Mouse (Mus musculus) ES-Bruce4 (cell line): ENCODE results near the gene Ccdc63. TPM values are rescaled to one million over a fixed set of nuclear protein-coding genes. Genes with fewer than 3 reads are reported as not detected.
A peak's percentile ranks its signal among the peaks of the same experiment; 100 is the strongest.

Experiments used
- H3K27ac ChIP-seq: 2 replicates; pipeline ENCODE4 v1.5.1; 2012; ENCODE audit warnings: low read length, inconsistent platforms; ENCODE audit not compliant: insufficient read depth
- H3K27me3 ChIP-seq: 2 replicates; pipeline ENCODE4 v1.6.1; 2012; ENCODE audit warnings: mild to moderate bottlenecking, low read length, inconsistent platforms; ENCODE audit not compliant: control insufficient read depth, poor library complexity, insufficient read depth, severe bottlenecking
- H3K36me3 ChIP-seq: 2 replicates; pipeline ENCODE4 v1.6.1; 2012; ENCODE audit warnings: inconsistent platforms, mild to moderate bottlenecking, low read length, moderate library complexity; ENCODE audit not compliant: control insufficient read depth, poor library complexity, insufficient read depth, severe bottlenecking
- H3K4me1 ChIP-seq: one replicate; pipeline ENCODE4 v1.8.1; 2011; ENCODE audit warnings: low read length; ENCODE audit not compliant: control insufficient read depth, insufficient read depth
- H3K4me3 ChIP-seq: 2 replicates; pipeline ENCODE4 v1.5.1; 2011; ENCODE audit warnings: low read depth, mild to moderate bottlenecking, low read length
- H3K9ac ChIP-seq: 2 replicates; pipeline ENCODE4 v1.6.1; 2012; ENCODE audit warnings: low read depth, mild to moderate bottlenecking, inconsistent platforms; ENCODE audit not compliant: poor library complexity, severe bottlenecking
- H3K9me3 ChIP-seq: replicated peaks from 2 replicates; pipeline ENCODE4 v1.6.1; 2012; ENCODE audit warnings: mild to moderate bottlenecking, low read length, inconsistent platforms; ENCODE audit not compliant: control insufficient read depth, poor library complexity, insufficient read depth, severe bottlenecking
- CTCF ChIP-seq: IDR thresholded peaks from one replicate; pipeline ENCODE4 v1.8.1; 2011; ENCODE audit warnings: low read depth, low read length
- EP300 ChIP-seq: IDR thresholded peaks from 2 replicates; pipeline ENCODE4 v1.6.1; 2011; ENCODE audit warnings: low read depth, low read length; ENCODE audit not compliant: insufficient read depth
- POLR2A ChIP-seq: IDR thresholded peaks from one replicate; pipeline ENCODE4 v1.8.1; 2011; ENCODE audit warnings: low read length; ENCODE audit not compliant: insufficient read depth
- polyA plus RNA-seq: library from polyadenylated mRNA; stranded (reverse); fragments of >200 nt; gene quantifications from 2 replicates; pipeline ENCODE4 v1.2.4, GENCODE M21; 2011; ENCODE audit warnings: low read depth; ENCODE audit not compliant: missing spikeins, insufficient read depth, insufficient read length

Gene Ccdc63
- polyA plus RNA-seq, 1 experiment, result 3.0 TPM

GRCm38 (mm10) chr5:122089664-122090063 is 51.0 kb downstream of the Ccdc63 start:
- Histone ChIP-seq H3K4me3 (no peak overlapping the region), H3K27me3 (no peaks in the 10 kb centered on the region), H3K36me3 (no peaks in the 10 kb centered on the region), H3K27ac (no peak overlapping the region), H3K9me3 (0 out of 2 replicates have a peak, but pooled peaks cover 6% of the 10 kb centered on the region), H3K4me1 (peaks cover under 1% of the 10 kb centered on the region), H3K9ac (no peak overlapping the region)
- TF ChIP-seq CTCF (no peak), EP300 (no peak), POLR2A (no peak)

GRCm38 (mm10) chr5:122088917-122089316 is 51.7 kb downstream of the Ccdc63 start:
- Histone ChIP-seq H3K4me1 (peaks cover 1% of the 10 kb centered on the region), H3K9ac (no peak overlapping the region), H3K9me3 (0 out of 2 replicates have a peak, but pooled peaks cover 6% of the 10 kb centered on the region), H3K4me3 (no peak overlapping the region), H3K27me3 (no peaks in the 10 kb centered on the region), H3K27ac (no peak overlapping the region), H3K36me3 (no peaks in the 10 kb centered on the region)
- TF ChIP-seq POLR2A (no peak), CTCF (peak; percentile 97)

- Histone ChIP-seq H3K9ac (no peak overlapping the region), H3K9me3 (no peaks in the 10 kb centered on the region), H3K4me1 (peaks cover 1% of the 10 kb centered on the region), H3K27ac (no peak overlapping the region), H3K4me3 (no peak overlapping the region), H3K27me3 (no peaks in the 10 kb centered on the region), H3K36me3 (no peaks in the 10 kb centered on the region)
- TF ChIP-seq POLR2A (no peak), CTCF (no peak), EP300 (no peak)
Observed at GRCm38 (mm10) chr5:122086121-122086520, 54.5 kb downstream of the Ccdc63 start.

- peaks cover 1% of the 10 kb centered on the region for H3K4me1 ChIP-seq
- no peak overlapping the region for H3K9ac ChIP-seq
- H3K27me3 ChIP-seq, result no peaks in the 10 kb centered on the region
- TF ChIP-seq CTCF, result no peak
- no peak for TF ChIP-seq POLR2A
- no peak for TF ChIP-seq EP300
- H3K27ac ChIP-seq, result no peak overlapping the region
- H3K36me3 ChIP-seq, result no peaks in the 10 kb centered on the region
- no peak overlapping the region for H3K4me3 ChIP-seq
- no peaks in the 10 kb centered on the region for H3K9me3 ChIP-seq
Observed at GRCm38 (mm10) chr5:122085291-122085690, 55.3 kb downstream of the Ccdc63 start.

- H3K9me3 ChIP-seq, result no peaks in the 10 kb centered on the region
- peaks cover 1% of the 10 kb centered on the region for H3K4me1 ChIP-seq
- no peak overlapping the region for H3K9ac ChIP-seq
- H3K27ac ChIP-seq, result no peak overlapping the region
- no peaks in the 10 kb centered on the region for H3K36me3 ChIP-seq
- no peak overlapping the region for H3K4me3 ChIP-seq
- TF ChIP-seq CTCF (no peak), POLR2A (no peak), EP300 (no peak)
- no peaks in the 10 kb centered on the region for H3K27me3 ChIP-seq
Observed at GRCm38 (mm10) chr5:122084470-122084869, 56.2 kb downstream of the Ccdc63 start.

GRCm38 (mm10) chr5:122083282-122083681 is 57.3 kb downstream of the Ccdc63 start:
- Histone ChIP-seq H3K36me3 (no peaks in the 10 kb centered on the region), H3K9ac (no peak overlapping the region)
- no peak for TF ChIP-seq POLR2A
- TF ChIP-seq CTCF, result no peak
- TF ChIP-seq EP300, result no peak

GRCm38 (mm10) chr5:122081471-122081870 is 59.2 kb downstream of the Ccdc63 start:
- Histone ChIP-seq H3K27me3 (no peaks in the 10 kb centered on the region), H3K9ac (no peak overlapping the region), H3K27ac (no peak overlapping the region), H3K4me3 (no peak overlapping the region), H3K9me3 (no peaks in the 10 kb centered on the region), H3K36me3 (no peaks in the 10 kb centered on the region), H3K4me1 (peaks cover 1% of the 10 kb centered on the region)
- TF ChIP-seq CTCF, result no peak
- TF ChIP-seq EP300, result no peak
- TF ChIP-seq POLR2A, result no peak

More at GRCm38 (mm10) chr5:122083282-122083681, 57.3 kb downstream of the Ccdc63 start:
- Histone ChIP-seq H3K9me3 (no peaks in the 10 kb centered on the region), H3K4me1 (peaks cover 1% of the 10 kb centered on the region), H3K4me3 (no peak overlapping the region), H3K27ac (no peak overlapping the region), H3K27me3 (no peaks in the 10 kb centered on the region)
